Mouse (Mus musculus): ENCODE results near the gene Sema4c.

GRCm38 (mm10) chr1:36550075-36550863 is 7.9 kb downstream of the Sema4c start:
- no peak for TF ChIP-seq CTCF (IDR thresholded peaks at IDR 0.05; ENCODE audit: control insufficient read depth, insufficient read depth, insufficient read length)
- no peak for TF ChIP-seq MYOD1 (IDR thresholded peaks at IDR 0.05; ENCODE audit: control insufficient read depth, insufficient read length, low read depth)
- no peak for TF ChIP-seq MAX (IDR thresholded peaks at IDR 0.05)
- no peak for TF ChIP-seq MYOG (IDR thresholded peaks at IDR 0.05; ENCODE audit: control insufficient read depth, extremely low read depth, insufficient read length)
